Mouse (Mus musculus) adrenal gland, postnatal 4 days (tissue): ENCODE measurements at regions not wholly inside any gene's neighbourhood (a gene's known extent, or its start where the extent isn't known, plus 50 kb on each side); places are given as distances from the start of the nearest gene placed in this dataset.

Experiments
- DNase-seq, 2 experiments: peaks; one replicate each; pipeline ENCODE4 v3.0.0; 2021 to 2022; ENCODE audit warnings: low spot score in 2 of 2, mixed read lengths in 2 of 2

DNA sequence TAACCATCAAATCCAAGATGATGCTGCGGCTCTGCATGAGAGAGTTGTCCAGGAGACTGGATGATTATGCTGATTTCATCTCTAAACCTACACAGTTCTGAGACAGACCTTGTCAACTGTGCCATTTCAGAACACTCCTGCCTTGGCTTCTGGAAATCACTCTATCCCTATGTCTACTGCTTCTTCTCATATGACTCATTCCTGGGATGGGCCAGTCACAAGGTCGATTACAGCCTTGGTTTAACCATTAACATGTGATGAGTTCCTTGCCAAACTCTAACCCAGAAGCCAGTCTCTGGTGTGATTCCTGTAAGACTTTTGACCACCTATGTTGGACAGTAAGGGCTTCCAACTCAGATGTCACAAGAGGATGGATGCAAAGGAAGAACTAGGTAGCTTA is 216.3 kb upstream of the Onecut1 start:
- no peak for DNase-seq

DNA sequence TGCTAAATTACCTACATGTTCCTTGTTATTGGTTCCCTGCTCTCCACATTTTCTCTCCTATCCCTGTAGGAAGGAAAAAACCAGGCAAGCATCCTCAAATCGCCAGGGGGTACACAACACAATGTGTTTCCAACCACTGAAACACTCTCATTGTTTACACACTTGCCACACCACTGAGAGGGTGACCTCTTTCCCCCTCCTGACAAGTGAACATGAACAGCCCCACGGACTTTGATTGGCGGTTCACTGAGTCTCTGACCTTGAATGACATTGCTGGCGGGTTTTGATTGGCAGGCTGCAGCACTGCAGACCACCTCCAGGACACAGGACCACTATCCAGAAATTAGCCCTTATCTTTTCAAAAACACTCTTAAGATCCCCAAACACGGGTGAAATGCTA is 211.7 kb upstream of the Onecut1 start:
- no peak for DNase-seq

- DNase-seq: no peak
Observed at GRCm38 (mm10) chr9:74655956-74656355, 205.8 kb upstream of the Onecut1 start.

- DNase-seq: no peak
Observed at GRCm38 (mm10) chr9:74656392-74656791, 205.3 kb upstream of the Onecut1 start.

GRCm38 (mm10) chr9:74671356-74671952 is 190.3 kb upstream of the Onecut1 start:
- no peak for DNase-seq

- no peak for DNase-seq
Observed at GRCm38 (mm10) chr9:74672261-74672660, 189.5 kb upstream of the Onecut1 start.

DNA sequence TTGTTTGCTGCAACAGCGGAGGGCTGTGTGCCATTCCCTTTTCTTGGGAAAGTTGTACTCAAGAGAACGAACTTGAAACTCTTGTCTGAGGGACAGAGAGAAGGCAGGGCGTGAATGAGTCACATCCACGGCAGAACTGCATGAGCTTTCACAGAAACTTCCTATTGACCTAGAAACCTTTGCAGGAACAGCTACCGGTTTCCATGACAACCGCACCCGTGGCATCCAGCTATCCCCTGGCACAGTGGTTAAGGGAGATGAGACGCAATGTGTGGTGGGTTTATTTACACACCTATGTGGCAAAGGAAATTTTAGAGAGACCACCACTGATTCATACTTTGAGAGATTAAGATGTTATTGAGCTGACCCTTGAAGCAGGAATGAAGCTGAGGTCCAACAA is 163.5 kb upstream of the Onecut1 start:
- no peak for DNase-seq

DNA sequence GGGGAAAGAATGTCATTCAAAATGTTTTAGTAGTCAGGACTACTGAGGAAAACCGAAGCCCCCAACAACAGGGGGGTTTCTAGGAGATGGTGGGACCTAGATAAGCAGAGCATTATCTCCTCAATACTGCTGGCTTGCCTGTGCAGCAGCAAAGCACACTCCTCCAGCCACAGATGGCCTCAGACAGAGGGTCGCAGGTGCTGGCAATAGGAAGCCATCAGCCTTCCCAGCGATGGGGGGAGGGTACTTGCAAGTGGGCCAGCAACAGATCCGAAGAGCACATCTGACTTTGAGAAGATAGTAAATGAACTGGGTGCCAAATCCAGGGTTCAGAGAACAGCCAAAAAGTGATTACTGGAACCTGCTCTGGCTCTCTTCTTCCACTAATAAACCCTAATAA is 156.0 kb upstream of the Onecut1 start:
- no peak for DNase-seq

GRCm38 (mm10) chr9:74707608-74708007 is 154.1 kb upstream of the Onecut1 start:
- no peak for DNase-seq

DNA sequence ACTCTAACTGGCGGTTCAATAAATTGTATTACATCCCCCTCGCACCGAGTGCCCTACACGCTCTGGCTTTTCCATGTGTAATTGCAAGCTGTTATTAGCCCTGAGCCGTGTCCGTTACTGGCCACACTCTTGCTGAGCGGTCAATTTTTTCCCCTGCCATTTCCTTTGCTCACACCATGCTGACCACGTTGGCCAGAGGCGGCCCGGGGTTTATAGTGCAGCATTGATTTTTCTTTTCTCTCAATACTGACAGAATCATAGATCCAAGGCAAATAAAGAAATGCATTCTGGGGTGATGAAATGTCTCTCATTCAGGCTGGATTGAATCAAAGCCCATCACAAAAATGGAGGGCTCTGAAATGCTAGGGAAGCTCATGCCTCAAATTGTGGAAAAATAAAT is 150.0 kb upstream of the Onecut1 start:
- no peak for DNase-seq

- DNase-seq: no peak
Observed at GRCm38 (mm10) chr9:74732451-74732850, 129.3 kb upstream of the Onecut1 start.

DNA sequence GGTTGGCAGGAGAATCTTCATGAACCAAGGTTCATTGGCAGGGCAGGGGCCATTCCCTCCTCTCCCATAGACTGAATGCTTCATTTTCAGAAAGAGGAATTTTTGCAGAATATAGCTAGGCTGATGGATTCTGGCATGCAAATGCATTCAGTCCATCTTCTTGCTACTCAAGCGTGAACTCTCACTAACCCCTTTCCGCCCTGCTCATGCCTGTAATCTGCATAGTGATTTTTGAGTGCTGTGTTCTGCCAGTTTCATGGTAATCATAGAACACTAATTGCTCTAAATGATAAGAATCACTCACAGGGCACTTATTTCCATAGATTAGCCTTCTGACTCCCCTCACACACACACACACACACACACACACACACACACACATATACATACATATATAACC is 119.8 kb upstream of the Onecut1 start:
- no peak for DNase-seq

DNA sequence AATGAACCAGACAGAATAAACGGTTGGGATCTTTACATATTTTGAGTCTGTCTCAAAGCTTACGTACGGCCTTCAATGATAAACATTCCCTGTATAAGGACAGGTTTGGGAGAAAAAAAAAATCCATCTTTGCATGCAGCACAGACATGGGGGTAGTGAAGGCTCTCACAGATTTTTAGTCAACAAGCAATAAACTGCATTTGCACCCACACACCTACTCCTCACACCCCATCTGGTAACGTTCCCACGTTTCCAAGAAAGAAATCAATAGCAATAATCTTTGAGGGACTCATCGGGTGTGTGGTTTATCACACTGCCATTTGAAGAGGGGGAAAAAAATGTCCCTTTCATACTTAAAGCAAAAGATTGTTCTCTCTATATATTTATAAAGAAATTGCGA is 113.8 kb upstream of the Onecut1 start:
- DNase-seq: no peak

- DNase-seq: no peak
Observed at GRCm38 (mm10) chr9:74758025-74758424, 103.7 kb upstream of the Onecut1 start.

DNA sequence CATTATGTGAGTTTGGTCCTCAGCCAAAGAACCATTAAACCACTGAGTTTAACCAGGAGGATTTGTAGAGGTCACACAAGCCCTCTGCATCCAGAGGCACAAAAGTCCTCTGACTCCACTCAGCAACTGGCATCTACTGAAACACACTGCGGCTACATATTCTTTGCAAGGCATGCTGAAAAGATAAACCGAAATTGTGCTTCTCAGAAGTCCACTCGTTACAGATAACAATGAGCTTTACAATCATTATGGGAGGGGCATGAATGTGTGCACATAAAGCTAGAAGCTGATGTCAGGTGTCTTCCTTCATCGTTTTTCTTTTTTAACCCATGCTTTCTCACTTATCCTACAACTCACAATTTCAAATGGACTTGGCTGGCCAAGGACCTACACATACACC is 102.8 kb upstream of the Onecut1 start:
- DNase-seq: no peak

DNA sequence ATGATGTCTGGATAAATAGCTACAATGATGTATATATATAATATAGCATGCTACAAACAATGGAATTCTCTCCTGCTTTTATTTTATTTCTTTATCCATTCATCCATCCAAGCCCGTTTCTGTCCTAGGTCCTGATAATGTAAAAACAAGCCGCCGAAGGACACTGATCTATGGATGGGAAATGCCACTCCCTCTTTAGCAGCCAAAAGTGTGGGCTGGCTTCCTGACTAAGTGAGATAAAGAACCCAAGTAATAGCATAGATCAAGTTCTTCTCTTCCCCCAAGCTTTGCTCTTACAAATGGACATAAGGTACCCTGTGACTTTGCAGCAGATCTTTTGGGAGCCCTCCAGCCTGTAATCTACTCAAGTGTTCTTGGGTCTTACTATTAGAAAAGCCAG is 81.3 kb upstream of the Onecut1 start:
- no peak for DNase-seq

DNA sequence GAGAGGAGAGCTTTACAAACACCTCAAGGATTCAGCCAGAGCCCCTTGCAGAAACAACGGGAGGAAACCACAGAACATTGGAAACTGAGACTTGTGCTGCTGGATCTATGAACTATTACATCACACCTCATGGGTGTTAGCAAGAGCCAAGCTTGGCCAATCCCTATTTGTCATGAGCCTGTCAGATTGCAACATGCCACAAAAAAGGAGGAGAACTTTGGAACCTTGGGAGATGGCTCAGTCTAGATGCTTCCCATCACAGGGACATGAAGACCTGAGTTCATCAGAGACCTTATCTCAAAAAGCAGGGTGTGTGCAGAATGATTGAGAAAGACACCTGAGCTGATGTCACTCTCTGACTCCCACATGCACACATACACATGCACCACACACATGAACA is 68.3 kb upstream of the Onecut1 start:
- no peak for DNase-seq

DNA sequence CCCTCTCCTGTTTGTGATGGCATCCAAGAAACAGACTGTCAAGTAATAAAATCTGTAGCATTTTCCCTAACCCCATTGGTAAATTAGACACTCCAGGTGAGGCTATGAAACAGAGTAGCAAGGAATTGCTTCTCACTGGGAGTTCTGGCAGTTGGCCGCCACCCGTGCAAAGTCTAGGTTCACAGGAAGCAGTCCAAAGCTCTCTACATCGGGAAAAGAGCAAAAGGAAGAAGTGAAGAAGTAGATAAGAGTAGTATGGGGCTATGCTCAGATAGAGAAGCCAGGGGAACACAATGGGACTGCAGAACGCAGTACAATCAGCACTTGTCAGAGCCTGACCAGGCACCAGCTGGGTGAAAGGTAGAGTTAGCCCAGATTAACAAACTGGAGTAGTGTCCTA is 65.7 kb upstream of the Onecut1 start:
- no peak for DNase-seq

DNA sequence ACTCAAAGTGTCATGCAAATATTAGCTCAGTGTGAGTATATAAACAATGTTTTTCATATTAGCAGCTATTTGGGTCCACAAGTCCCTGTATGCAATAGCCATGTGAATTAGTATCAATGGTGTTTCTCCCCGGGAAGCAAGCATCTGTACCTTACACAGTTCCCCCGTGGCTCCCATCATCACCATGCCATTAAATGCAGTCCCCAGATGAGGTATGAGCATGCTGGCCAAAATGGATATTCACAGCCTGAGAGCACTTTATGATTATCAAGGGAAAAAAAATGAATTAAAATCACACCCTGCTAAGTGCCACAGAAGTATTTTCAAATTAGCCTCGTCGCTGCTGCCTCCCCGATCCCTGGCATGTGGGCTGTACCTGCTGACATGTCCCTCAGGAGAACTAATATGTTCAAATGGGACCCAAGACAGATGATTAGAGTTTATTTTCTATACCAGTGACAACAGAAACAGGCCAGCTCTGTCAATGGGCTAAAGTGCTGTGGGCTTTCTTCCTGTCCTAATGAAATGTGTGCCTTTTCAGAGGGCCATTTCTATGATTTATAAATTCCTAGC is 64.4 kb upstream of the Onecut1 start:
- DNase-seq: no peak

- no peak for DNase-seq
Observed at GRCm38 (mm10) chr9:74801091-74801490, 60.6 kb upstream of the Onecut1 start.

DNA sequence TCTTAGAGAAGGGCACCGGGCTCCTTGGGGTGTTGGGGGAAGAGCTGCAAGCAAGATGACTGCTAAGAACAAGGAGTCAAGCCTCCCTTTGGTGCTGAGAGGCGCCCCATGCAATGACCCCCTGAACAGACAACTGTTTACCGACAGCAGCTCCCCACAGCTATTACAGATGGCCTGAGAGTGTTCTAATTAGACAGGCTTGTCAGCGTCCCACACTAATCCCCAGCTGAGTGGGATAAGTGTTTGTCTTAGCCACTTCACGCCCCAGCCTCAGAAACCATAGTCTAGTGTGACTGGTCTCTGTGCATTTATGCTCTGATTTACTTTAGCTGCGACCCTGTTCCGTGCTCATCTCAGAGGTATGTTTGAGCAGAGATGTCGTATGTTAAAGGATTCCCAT is 50.3 kb upstream of the Onecut1 start:
- no peak for DNase-seq
